Mouse (Mus musculus): ENCODE data around the gene Dicer1. TPM values are rescaled to one million over a fixed set of nuclear protein-coding genes. Genes with fewer than 3 reads are reported as not detected.

Dicer1 gene
- polyA plus RNA-seq, 1 experiment from 2014 or later = 20.4 TPM

DNA sequence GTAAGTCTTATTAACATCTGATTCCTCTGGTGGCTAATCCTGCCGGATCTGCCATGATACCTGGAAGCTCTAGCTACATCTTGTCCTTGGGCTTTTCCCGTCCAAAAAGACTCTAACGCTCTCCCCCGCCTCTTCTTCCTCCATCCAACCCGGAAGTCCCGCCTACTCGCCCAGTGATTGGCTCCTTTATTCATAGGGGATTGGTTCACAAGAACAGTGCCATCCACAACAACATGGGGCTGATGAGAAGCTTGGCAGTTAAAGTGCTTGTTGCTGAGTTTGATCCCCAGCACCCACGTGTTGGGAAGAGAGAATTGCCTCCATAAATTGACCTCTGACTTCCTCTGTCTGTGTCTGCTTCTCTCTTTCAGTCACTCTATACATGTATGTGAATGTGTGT lies 9.7 kb upstream of the Dicer1 start:
- no peaks in the 10 kb centered on the region for H3K36me3 ChIP-seq (ENCODE audit: insufficient read depth, low read length)
- no peak overlapping the region for H3K4me2 ChIP-seq (ENCODE audit: low read length)
- no peaks in the 10 kb centered on the region for H3K4me1 ChIP-seq (replicated peaks; ENCODE audit: insufficient read depth, low read length)
- 82% methylated on average over 8 of the region's 8 CpGs for WGBS
- no peak for TF ChIP-seq CTCF (IDR thresholded peaks at IDR 0.05; ENCODE audit: low read depth)
- DNase-seq (ENCODE audit: low spot score) = no peak
- no peak overlapping the region for H3K4me3 ChIP-seq (replicated peaks; ENCODE audit: low read depth, low read length)
- no peak overlapping the region for H3K27ac ChIP-seq
- no peaks in the 10 kb centered on the region for H3K9me3 ChIP-seq (replicated peaks; ENCODE audit: low read length)
- no peak overlapping the region for H3K9ac ChIP-seq (ENCODE audit: low read depth, low read length)
- H3K27me3 ChIP-seq (ENCODE audit: insufficient read depth, low read length) = no peaks in the 10 kb centered on the region
- ATAC-seq (replicated peaks; ENCODE audit: low FRiP score, low read depth) = no peak

DNA sequence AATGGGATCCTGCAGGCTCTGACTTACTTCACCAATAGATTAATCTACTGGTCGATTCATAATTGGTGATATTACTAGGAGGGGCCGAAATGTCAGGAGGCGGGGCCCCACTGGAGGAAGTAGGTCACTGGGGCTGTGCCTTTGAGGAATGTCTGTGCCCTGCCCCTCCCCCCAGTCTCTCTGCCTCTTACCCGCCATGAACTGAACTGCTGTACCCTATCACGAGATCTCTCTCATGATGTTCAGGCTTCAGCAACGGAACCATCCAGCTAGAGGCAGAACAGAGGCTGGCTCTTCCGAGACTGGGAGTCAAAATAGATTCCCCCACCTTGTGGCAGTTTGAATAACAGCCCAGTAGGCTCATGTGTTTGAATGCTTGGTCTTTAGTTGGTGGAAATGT lies 6.3 kb upstream of the Dicer1 start:
- DNase-seq (ENCODE audit: low spot score) = no peak
- Histone ChIP-seq H3K4me1 (replicated peaks; ENCODE audit: insufficient read depth, low read length) (no peaks in the 10 kb centered on the region), H3K27ac (no peak overlapping the region), H3K4me2 (ENCODE audit: low read length) (no peak overlapping the region), H3K27me3 (ENCODE audit: insufficient read depth, low read length) (no peaks in the 10 kb centered on the region), H3K36me3 (ENCODE audit: insufficient read depth, low read length) (no peaks in the 10 kb centered on the region), H3K4me3 (replicated peaks; ENCODE audit: low read depth, low read length) (no peak overlapping the region), H3K9me3 (replicated peaks; ENCODE audit: low read length) (no peaks in the 10 kb centered on the region), H3K9ac (ENCODE audit: low read depth, low read length) (no peak overlapping the region)
- ATAC-seq (replicated peaks; ENCODE audit: low FRiP score, low read depth) = no peak
- 84% methylated on average over 7 of the region's 7 CpGs for WGBS
- TF ChIP-seq CTCF (IDR thresholded peaks at IDR 0.05; ENCODE audit: low read depth) = no peak

DNA sequence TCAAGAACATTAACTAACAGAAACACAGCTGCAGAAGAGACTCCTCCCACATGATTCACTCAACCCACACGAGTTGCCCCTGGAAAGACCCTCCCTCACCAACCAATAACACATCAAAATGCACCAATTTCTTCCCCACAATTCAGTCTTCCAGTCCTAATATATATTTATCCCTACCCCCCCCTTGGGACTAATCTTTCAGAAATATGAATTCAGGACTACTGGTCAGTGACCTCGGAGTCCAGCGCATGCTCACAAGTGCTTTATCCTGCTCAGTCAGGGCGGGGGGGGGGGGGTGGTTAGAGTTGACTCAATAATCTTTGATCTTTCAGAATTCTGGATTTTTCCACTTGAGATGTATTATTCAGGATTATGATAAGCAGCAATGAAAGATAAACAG lies 1.9 kb upstream of the Dicer1 start:
- H3K27me3 ChIP-seq (ENCODE audit: insufficient read depth, low read length) = no peaks in the 10 kb centered on the region
- TF ChIP-seq CTCF (IDR thresholded peaks at IDR 0.05; ENCODE audit: low read depth) = no peak
- no peak for ATAC-seq (replicated peaks; ENCODE audit: low FRiP score, low read depth)
- peaks cover 17% of the 10 kb centered on the region; the same call in 1 of the 2 replicates for H3K4me1 ChIP-seq (replicated peaks; ENCODE audit: insufficient read depth, low read length)
- no peak overlapping the region for H3K27ac ChIP-seq
- no peaks in the 10 kb centered on the region for H3K9me3 ChIP-seq (replicated peaks; ENCODE audit: low read length)
- H3K9ac ChIP-seq (ENCODE audit: low read depth, low read length) = no peak overlapping the region
- H3K4me2 ChIP-seq (ENCODE audit: low read length) = no peak overlapping the region
- WGBS = 62% methylated on average over 4 of the region's 4 CpGs
- H3K36me3 ChIP-seq (ENCODE audit: insufficient read depth, low read length) = no peaks in the 10 kb centered on the region
- H3K4me3 ChIP-seq (replicated peaks; ENCODE audit: low read depth, low read length) = no peak overlapping the region
- DNase-seq (ENCODE audit: low spot score) = no peak

DNA sequence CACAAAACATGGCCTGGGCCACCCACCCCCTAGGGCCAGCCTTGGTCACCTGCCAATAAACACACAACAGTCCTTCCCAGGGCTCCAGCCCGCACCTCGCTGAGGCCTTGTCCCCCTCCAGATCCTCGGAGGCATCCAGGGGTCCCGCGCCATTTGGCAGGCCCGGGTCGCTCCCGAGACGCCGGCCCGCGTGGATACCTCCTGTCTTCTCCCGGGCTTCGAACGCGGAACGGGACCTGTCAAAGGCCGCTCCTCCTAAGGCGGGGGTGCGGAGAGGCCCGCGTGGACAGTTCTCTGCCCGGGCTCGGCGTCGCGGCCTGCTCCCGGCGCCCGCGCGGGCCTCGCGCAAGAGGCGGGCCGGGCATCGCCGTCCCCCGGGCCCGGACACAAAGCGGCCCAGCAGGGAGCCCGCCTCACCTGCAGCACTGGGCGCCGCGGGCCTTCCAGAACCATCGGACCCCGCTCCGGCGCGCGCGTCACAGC lies 380 bp downstream of the Dicer1 start:
- Histone ChIP-seq H3K36me3 (ENCODE audit: insufficient read depth, low read length) (no peaks in the 10 kb centered on the region), H3K4me3 (replicated peaks; ENCODE audit: low read depth, low read length) (peak overlapping the region; percentile 97), H3K9me3 (replicated peaks; ENCODE audit: low read length) (no peaks in the 10 kb centered on the region), H3K27me3 (ENCODE audit: insufficient read depth, low read length) (no peaks in the 10 kb centered on the region), H3K4me2 (ENCODE audit: low read length) (peak overlapping the region; percentile 89), H3K4me1 (replicated peaks; ENCODE audit: insufficient read depth, low read length) (peaks cover 17% of the 10 kb centered on the region; the same call in 1 of the 2 replicates), H3K27ac (peak overlapping the region; percentile 90), H3K9ac (ENCODE audit: low read depth, low read length) (peak overlapping the region; percentile 96)
- DNase-seq (ENCODE audit: low spot score) = peak; percentile 36
- TF ChIP-seq CTCF (IDR thresholded peaks at IDR 0.05; ENCODE audit: low read depth) = no peak
- ATAC-seq (replicated peaks; ENCODE audit: low FRiP score, low read depth) = peak; percentile 57
- under 1% methylated on average over 49 of the region's 52 CpGs for WGBS

DNA sequence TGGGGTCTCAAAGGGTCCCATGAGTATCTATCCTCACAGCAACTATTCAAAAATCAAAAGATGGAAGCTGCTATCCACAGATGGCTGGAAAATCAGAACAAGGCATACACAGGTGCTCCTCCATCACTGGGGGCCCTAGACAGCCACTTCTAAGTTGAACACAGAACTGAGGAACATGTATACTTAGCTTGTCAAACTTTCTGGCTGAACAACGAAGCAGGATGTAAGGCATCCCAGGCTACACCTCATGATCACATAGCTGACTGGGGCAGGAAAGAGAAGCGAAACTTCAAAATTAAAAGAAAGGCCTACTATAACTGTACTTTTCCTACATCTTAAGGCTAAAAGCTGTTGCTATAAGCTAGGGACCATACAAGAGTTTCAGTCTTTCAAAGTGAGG lies 2.8 kb downstream of the Dicer1 start:
- H3K4me3 ChIP-seq (replicated peaks; ENCODE audit: low read depth, low read length) = no peak overlapping the region
- DNase-seq (ENCODE audit: low spot score) = no peak
- 73% methylated on average over 2 of the region's 2 CpGs for WGBS
- H3K27ac ChIP-seq = no peak overlapping the region
- TF ChIP-seq CTCF (IDR thresholded peaks at IDR 0.05; ENCODE audit: low read depth) = no peak
- H3K36me3 ChIP-seq (ENCODE audit: insufficient read depth, low read length) = no peaks in the 10 kb centered on the region
- no peak overlapping the region for H3K4me2 ChIP-seq (ENCODE audit: low read length)
- H3K9ac ChIP-seq (ENCODE audit: low read depth, low read length) = no peak overlapping the region
- H3K9me3 ChIP-seq (replicated peaks; ENCODE audit: low read length) = no peaks in the 10 kb centered on the region
- no peaks in the 10 kb centered on the region for H3K27me3 ChIP-seq (ENCODE audit: insufficient read depth, low read length)
- no peak for ATAC-seq (replicated peaks; ENCODE audit: low FRiP score, low read depth)
- peaks cover 17% of the 10 kb centered on the region; the same call in 1 of the 2 replicates for H3K4me1 ChIP-seq (replicated peaks; ENCODE audit: insufficient read depth, low read length)

DNA sequence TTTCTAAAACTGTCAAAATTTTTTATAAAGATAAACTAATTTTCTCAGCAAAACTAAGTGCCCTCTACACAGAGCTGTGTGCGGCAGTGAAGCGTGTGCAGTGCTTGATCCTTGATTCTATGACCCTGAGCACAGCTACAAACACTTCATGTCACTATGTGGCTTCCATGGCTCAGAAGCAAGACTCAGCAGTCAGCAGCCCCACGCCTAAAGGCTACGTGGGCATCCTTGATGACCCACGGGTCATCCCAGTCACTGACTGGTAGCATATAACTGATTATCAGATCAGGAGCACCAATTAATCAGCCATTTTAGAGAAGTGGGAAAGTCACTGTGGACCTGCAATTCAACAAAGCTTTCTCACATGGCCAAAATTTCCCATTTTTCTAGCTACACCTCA lies 4.5 kb downstream of the Dicer1 start:
- Histone ChIP-seq H3K4me1 (replicated peaks; ENCODE audit: insufficient read depth, low read length) (peaks cover 17% of the 10 kb centered on the region; the same call in 1 of the 2 replicates), H3K36me3 (ENCODE audit: insufficient read depth, low read length) (no peaks in the 10 kb centered on the region), H3K4me2 (ENCODE audit: low read length) (no peak overlapping the region), H3K9me3 (replicated peaks; ENCODE audit: low read length) (no peaks in the 10 kb centered on the region), H3K27ac (no peak overlapping the region), H3K9ac (ENCODE audit: low read depth, low read length) (no peak overlapping the region), H3K27me3 (ENCODE audit: insufficient read depth, low read length) (no peaks in the 10 kb centered on the region), H3K4me3 (replicated peaks; ENCODE audit: low read depth, low read length) (no peak overlapping the region)
- DNase-seq (ENCODE audit: low spot score) (no peak), ATAC-seq (replicated peaks; ENCODE audit: low FRiP score, low read depth) (no peak)
- no peak for TF ChIP-seq CTCF (IDR thresholded peaks at IDR 0.05; ENCODE audit: low read depth)
- 83% methylated on average over 5 of the region's 5 CpGs for WGBS

DNA sequence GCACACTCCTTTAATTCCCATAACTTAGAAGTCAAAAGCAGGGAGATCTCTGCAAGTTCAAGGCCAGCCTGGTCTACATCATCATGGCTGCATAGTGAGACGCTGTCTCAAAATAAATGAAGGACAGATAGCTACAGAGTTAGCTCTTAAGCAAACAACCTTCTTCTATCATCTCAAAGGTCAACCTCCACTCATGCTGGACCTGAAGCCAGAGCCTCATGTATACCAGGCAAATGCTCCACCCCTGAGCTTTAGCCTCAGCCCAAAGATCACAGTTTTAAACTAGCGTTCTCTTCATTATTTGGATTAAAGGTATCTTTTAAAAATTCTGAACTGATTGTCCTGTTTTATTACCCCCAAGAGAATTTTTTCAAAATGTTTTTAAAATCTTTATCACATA lies 5.2 kb downstream of the Dicer1 start:
- DNase-seq (ENCODE audit: low spot score) = no peak
- ATAC-seq (replicated peaks; ENCODE audit: low FRiP score, low read depth) = no peak
- no peak overlapping the region for H3K4me2 ChIP-seq (ENCODE audit: low read length)
- H3K4me3 ChIP-seq (replicated peaks; ENCODE audit: low read depth, low read length) = no peak overlapping the region
- no peaks in the 10 kb centered on the region for H3K27me3 ChIP-seq (ENCODE audit: insufficient read depth, low read length)
- TF ChIP-seq CTCF (IDR thresholded peaks at IDR 0.05; ENCODE audit: low read depth) = no peak
- H3K9ac ChIP-seq (ENCODE audit: low read depth, low read length) = no peak overlapping the region
- H3K9me3 ChIP-seq (replicated peaks; ENCODE audit: low read length) = no peaks in the 10 kb centered on the region
- H3K4me1 ChIP-seq (replicated peaks; ENCODE audit: insufficient read depth, low read length) = peaks cover 20% of the 10 kb centered on the region
- no peaks in the 10 kb centered on the region for H3K36me3 ChIP-seq (ENCODE audit: insufficient read depth, low read length)
- 86% methylated on average over 2 of the region's 2 CpGs for WGBS
- no peak overlapping the region for H3K27ac ChIP-seq

Data from kidney, postnatal 0 days (tissue).